Mouse (Mus musculus) forebrain, embryonic 12.5 days (tissue): ENCODE results near the gene Mroh2a. TPM values are rescaled to one million over a fixed set of nuclear protein-coding genes. Genes with fewer than 3 reads are reported as not detected.

Experiments
- ATAC-seq: fragments of 200-750 bp; cut with Nextera tagmentation; 2 replicates; pipeline ENCODE4 v1.8.0; 2017; ENCODE audit warnings: moderate TSS enrichment; ENCODE audit not compliant: low FRiP score
- H3K27ac ChIP-seq: fragments of 300-500 bp; sonication (generic); 2 replicates; pipeline ENCODE4 v1.5.1; 2016; ENCODE audit warnings: mild to moderate bottlenecking
- H3K27me3 ChIP-seq: fragments of 300-500 bp; sonication (generic); 2 replicates; pipeline ENCODE4 v1.6.1; 2016; ENCODE audit warnings: mild to moderate bottlenecking
- H3K36me3 ChIP-seq: fragments of 300-500 bp; sonication (generic); replicated peaks from 2 replicates; pipeline ENCODE4 v1.6.1; 2016; ENCODE audit warnings: mild to moderate bottlenecking
- H3K4me1 ChIP-seq: fragments of 300-500 bp; sonication (generic); 2 replicates; pipeline ENCODE4 v1.6.1; 2016
- H3K4me2 ChIP-seq: fragments of 300-500 bp; sonication (generic); 2 replicates; pipeline ENCODE4 v1.6.1; 2016; ENCODE audit warnings: mild to moderate bottlenecking, moderate library complexity
- H3K4me3 ChIP-seq: fragments of 300-500 bp; sonication (generic); replicated peaks from 2 replicates; pipeline ENCODE4 v1.5.1; 2016; ENCODE audit warnings: mild to moderate bottlenecking
- H3K9ac ChIP-seq: fragments of 300-500 bp; sonication (generic); 2 replicates; pipeline ENCODE4 v1.6.1; 2016; ENCODE audit warnings: mild to moderate bottlenecking
- H3K9me3 ChIP-seq: fragments of 300-500 bp; sonication (generic); 2 replicates; pipeline ENCODE4 v1.6.1; 2016
- WGBS: fragments of 180-500 bp; shearing (Covaris S2); methylation state at CpG from one replicate; pipeline ENCODE4 v1.1.7; 2016; 5-methylcytosine and 5-hydroxymethylcytosine counted together
- polyA plus RNA-seq: library from polyadenylated mRNA; unstranded; fragments of >200 nt; fragmentation: Nextera tagmentation; extraction: Ambion mirVana; gene quantifications from 2 replicates; pipeline ENCODE4 v1.2.1, GENCODE M21; 2016

Gene Mroh2a
- 1.4 and 1.7 TPM in 2 replicates for polyA plus RNA-seq

DNA sequence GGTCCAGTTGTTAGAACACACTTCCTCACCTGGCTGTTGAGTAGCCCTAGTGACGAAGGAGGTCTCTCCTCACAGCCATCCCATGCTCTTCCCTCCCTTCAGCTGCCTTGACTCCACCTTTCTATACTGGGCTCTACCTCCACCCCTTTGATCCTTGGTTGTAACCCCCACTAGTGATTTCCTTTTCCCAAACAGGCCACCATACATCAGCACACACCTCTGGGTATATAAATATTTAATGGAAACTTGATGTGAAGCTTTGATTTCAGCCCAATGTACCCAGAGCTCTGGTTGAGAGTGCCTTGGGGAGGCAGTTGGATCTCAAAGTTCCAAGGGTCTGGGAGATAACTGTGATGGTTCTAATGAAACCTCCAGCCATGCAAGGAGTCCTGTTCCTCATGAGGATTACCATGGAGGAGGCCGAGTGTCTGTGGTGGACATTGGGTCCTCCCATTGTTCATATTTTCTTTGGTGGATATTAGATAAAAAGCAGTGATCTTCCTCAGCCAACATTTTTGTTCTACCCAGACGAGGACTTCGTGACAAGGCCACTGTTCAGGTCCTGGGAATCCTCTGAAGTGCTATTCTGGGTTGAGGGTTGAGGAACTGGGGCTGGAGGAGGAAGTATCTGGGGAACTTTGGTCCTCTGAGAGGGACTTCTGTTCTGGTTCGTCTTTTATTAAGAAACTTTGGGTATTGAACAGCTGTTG, at the start of gene Mroh2a:
Mroh2a (plus strand) TSS at position 317 of the 710 bp plus-strand sequence.
- H3K9me3 ChIP-seq = peaks cover 70% of the 10 kb centered on the region
- no peak within 1 kb of the TSS for H3K4me2 ChIP-seq
- H3K9ac ChIP-seq = no peak within 1 kb of the TSS
- H3K4me3 ChIP-seq = no peak within 1 kb of the TSS
- no peaks in the 10 kb centered on the region for H3K4me1 ChIP-seq
- H3K36me3 ChIP-seq = no peaks in the 10 kb centered on the region
- no peaks in the 10 kb centered on the region for H3K27me3 ChIP-seq
- no peak within 1 kb of the TSS for H3K27ac ChIP-seq
- WGBS = 56% methylated on average over 5 of the region's 5 CpGs
- no peak for ATAC-seq

DNA sequence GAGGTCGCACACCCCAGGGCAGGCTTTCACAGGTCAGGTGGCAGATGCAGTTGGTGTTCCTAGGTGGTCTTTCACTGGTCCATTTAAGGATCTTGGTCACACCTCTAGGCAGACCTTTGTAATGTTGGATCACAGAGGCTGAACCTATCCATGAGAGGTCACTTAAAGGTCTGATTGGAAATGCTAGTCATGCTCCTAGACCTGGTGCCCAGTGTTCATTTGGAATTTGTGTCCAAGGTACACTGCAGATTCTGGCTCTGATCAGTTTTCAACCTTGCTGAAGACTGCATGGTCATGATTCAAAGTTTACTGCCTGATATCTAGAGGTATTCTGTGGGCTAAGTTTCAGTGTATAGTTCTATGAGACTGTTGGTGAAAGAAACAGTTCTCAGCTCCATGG, 47.1 kb upstream of the Mroh2a start:
- Histone ChIP-seq H3K9me3 (peaks cover 14% of the 10 kb centered on the region), H3K4me1 (no peaks in the 10 kb centered on the region), H3K27me3 (no peaks in the 10 kb centered on the region), H3K4me3 (no peak overlapping the region), H3K4me2 (no peak overlapping the region), H3K27ac (no peak overlapping the region), H3K9ac (no peak overlapping the region), H3K36me3 (no peaks in the 10 kb centered on the region)
- WGBS = 77% methylated on average over 1 of the region's 1 CpGs
- no peak for ATAC-seq

DNA sequence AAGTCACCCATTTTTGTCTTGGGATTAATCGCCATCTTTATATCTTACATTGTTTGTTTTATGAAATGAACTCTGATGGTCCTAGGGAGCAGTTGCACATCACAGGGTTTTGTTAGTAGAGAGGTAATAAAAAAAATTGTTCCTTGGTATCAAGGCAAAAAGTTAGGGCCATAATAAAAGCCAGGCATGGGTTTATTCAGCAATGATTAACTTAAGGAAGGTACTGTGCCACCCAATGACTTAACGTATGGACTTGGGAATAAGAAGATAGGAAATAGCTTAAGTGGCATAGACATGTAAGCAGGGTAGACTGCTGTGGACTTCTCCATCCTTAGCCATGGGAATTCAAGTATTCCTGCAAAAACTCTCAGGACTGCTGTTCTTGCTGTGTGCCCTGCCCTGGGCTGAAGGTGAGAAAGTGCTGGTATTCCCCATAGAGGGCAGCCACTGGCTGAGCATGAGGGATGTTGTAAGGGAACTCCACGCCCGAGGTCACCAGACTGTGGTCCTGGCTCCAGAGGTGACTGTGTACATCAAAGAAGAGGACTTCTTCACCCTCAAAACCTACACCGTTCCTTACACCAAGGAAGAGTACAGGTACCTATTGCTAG, 40.4 kb upstream of the Mroh2a start:
- H3K9ac ChIP-seq = no peak overlapping the region
- no peaks in the 10 kb centered on the region for H3K9me3 ChIP-seq
- 84% methylated on average over 5 of the region's 5 CpGs for WGBS
- H3K4me2 ChIP-seq = no peak overlapping the region
- no peak overlapping the region for H3K4me3 ChIP-seq
- ATAC-seq = no peak
- no peaks in the 10 kb centered on the region for H3K36me3 ChIP-seq
- no peak overlapping the region for H3K27ac ChIP-seq
- H3K27me3 ChIP-seq = no peaks in the 10 kb centered on the region
- no peaks in the 10 kb centered on the region for H3K4me1 ChIP-seq

DNA sequence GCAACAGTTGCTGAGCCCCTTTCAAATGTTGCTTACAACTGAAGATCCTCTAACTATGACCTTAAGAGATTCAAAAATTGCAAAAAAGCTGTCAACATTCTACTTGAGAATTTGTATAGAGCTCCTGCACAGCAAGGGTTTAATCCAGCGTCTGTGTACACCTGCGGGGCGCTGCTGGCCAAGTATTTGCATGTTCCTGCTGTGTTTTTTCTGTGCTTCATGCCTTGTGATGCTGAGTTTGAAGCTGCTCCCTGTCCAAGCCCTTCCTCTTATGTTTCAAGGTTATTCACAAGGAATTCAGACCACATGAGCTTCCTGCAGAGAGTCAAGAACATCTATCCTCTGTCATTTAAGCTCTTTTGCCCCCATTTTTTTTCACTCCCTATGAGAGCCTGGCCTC, 34.6 kb upstream of the Mroh2a start:
- Histone ChIP-seq H3K4me1 (no peaks in the 10 kb centered on the region), H3K9me3 (no peaks in the 10 kb centered on the region), H3K36me3 (no peaks in the 10 kb centered on the region), H3K27me3 (no peaks in the 10 kb centered on the region), H3K27ac (no peak overlapping the region), H3K9ac (no peak overlapping the region), H3K4me3 (no peak overlapping the region), H3K4me2 (no peak overlapping the region)
- WGBS = 70% methylated on average over 3 of the region's 3 CpGs
- ATAC-seq = no peak

DNA sequence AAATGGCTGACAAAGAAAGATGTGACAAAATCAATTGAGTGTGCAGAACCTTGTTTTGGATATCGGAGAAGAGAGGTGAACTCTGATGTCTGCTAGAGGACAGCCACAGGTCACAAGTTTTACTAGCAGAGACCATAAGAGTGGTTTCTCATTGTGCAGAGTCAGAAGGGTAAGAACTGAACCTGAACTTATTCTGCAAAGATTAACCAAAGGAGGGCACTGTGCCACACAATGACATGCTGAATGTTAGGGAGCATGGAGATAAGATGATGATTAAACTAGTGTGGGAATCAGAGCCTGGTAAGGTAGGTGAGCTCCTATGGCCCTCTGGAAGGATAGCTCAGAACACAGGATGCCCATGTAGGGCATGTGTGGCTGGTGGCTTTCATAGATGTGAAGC, 31.1 kb upstream of the Mroh2a start:
- no peak overlapping the region for H3K27ac ChIP-seq
- no peak overlapping the region for H3K9ac ChIP-seq
- no peak for ATAC-seq
- no peak overlapping the region for H3K4me2 ChIP-seq
- H3K4me3 ChIP-seq = no peak overlapping the region
- 94% methylated on average over 1 of the region's 1 CpGs for whole genome bisulfite sequencing
- no peaks in the 10 kb centered on the region for H3K36me3 ChIP-seq
- H3K4me1 ChIP-seq = no peaks in the 10 kb centered on the region
- no peaks in the 10 kb centered on the region for H3K9me3 ChIP-seq
- H3K27me3 ChIP-seq = no peaks in the 10 kb centered on the region

DNA sequence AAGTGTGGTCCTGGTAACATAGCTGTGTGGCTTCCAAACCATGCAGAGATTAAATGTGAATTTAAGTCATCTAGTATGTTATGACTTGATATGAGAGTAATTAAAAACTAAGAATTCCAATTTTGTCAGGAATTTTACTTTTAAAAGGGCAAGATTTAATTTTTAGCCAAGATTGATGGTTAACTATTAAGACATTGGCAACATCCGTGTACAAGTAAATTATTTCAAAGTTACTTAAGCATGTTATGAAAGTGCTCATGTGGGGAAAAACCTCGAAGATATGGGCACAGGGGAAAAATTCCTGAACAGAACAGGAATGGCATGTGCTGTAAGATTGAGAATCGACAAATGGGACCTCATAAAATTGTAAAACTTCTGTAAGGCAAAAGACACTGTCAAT, 29.3 kb upstream of the Mroh2a start:
- no peak overlapping the region for H3K27ac ChIP-seq
- H3K27me3 ChIP-seq = no peaks in the 10 kb centered on the region
- H3K4me2 ChIP-seq = no peak overlapping the region
- H3K4me3 ChIP-seq = no peak overlapping the region
- H3K36me3 ChIP-seq = no peaks in the 10 kb centered on the region
- WGBS = 83% methylated on average over 3 of the region's 3 CpGs
- no peak for ATAC-seq
- H3K9me3 ChIP-seq = no peaks in the 10 kb centered on the region
- no peaks in the 10 kb centered on the region for H3K4me1 ChIP-seq
- no peak overlapping the region for H3K9ac ChIP-seq

DNA sequence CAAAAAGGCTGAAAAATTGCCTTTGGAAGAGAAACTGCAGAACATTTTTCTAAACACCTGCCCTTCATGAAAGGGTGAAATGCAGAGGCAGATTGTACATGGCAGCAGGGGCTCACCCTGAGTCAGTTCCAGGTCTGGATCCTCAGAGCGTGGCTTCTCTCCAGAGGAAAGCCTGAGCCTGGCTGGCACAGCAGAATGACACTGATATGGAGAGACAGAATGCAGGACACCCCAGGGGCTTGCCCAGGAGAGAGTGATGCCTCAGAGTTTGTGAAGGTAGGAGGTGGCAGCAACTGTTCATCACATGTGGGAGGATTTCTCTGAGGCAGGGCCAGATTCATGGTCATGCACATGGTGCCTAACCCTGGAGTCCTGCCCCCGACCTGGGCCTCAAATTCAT, 26.8 kb upstream of the Mroh2a start:
- no peak for ATAC-seq
- Histone ChIP-seq H3K9me3 (no peaks in the 10 kb centered on the region), H3K36me3 (no peaks in the 10 kb centered on the region), H3K9ac (no peak overlapping the region), H3K27me3 (no peaks in the 10 kb centered on the region), H3K27ac (no peak overlapping the region), H3K4me1 (peaks cover 2% of the 10 kb centered on the region; the same call in 1 of the 2 replicates), H3K4me3 (no peak overlapping the region), H3K4me2 (no peak overlapping the region)
- WGBS = 78% methylated on average over 2 of the region's 2 CpGs

DNA sequence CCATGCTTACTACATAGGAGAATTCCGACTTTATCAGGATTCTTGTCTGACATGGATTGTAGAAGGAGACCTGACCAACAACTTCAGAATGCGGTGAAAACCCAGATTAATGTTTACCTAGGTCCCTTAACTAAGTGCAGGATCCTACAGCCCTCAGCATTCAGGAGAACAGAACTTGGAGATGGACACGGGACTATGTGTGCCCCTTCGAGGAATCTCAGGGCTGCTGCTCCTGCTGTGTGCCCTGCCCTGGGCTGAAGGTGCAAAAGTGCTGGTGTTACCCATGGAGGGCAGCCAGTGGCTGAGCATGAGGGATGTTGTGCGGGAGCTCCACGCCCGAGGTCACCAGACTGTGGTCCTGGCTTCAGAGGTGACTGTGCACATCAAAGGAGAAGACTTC, 26.3 kb upstream of the Mroh2a start, which contains the start of gene Ugt1a2:
Ugt1a2 (plus strand) TSS at position 146 of the 400 bp plus-strand sequence.
- Histone ChIP-seq H3K4me2 (no peak within 1 kb of the TSS), H3K4me3 (no peak within 1 kb of the TSS), H3K27me3 (no peaks in the 10 kb centered on the region), H3K27ac (no peak within 1 kb of the TSS), H3K9me3 (no peaks in the 10 kb centered on the region), H3K9ac (no peak within 1 kb of the TSS), H3K36me3 (no peaks in the 10 kb centered on the region), H3K4me1 (peaks cover 6% of the 10 kb centered on the region; the same call in 1 of the 2 replicates)
- 90% methylated on average over 7 of the region's 7 CpGs for WGBS
- no peak for ATAC-seq

DNA sequence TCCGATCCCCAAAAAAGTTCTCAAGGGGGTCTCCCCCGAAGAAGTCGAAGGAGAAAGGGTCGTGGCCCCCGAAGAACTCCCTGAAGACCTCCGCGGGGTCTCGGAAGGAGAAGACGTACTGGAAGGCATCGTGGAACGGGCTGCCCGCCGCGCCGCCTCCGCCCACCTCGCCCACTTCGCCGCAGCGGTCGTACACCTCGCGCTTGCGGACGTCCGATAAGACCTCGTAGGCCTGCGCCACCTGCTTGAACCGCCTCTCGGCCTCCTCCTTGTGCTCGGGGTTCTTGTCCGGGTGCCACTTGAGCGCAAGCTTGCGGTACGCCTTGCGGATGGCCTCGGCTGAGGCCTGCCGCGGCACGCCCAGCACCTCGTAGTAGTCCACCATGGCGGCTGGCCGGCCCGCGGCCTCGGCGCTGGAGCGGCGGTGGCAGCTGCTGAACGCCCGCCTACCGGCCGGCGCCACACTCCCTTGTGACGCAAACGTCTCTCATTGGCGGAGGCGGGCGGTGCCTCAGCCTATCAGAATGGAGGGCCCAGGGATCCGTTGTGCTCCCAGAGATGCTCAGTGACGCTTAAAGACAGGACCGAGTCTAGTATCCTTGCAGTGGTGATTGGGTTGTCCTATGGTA, 21.4 kb upstream of the Mroh2a start, which contains the start of gene Dnajb3:
Dnajb3 (minus strand) TSS at position 489 of the 629 bp plus-strand sequence.
- 5% methylated on average over 62 of the region's 62 CpGs for WGBS
- Histone ChIP-seq H3K4me2 (peak within 1 kb of the TSS; percentile 71), H3K27ac (no peak within 1 kb of the TSS), H3K9me3 (no peaks in the 10 kb centered on the region), H3K27me3 (no peaks in the 10 kb centered on the region), H3K36me3 (no peaks in the 10 kb centered on the region), H3K4me1 (peaks cover 6% of the 10 kb centered on the region; the same call in 1 of the 2 replicates), H3K4me3 (peak within 1 kb of the TSS; percentile 48), H3K9ac (peak within 1 kb of the TSS; percentile 61)
- peak; percentile 100 for ATAC-seq

DNA sequence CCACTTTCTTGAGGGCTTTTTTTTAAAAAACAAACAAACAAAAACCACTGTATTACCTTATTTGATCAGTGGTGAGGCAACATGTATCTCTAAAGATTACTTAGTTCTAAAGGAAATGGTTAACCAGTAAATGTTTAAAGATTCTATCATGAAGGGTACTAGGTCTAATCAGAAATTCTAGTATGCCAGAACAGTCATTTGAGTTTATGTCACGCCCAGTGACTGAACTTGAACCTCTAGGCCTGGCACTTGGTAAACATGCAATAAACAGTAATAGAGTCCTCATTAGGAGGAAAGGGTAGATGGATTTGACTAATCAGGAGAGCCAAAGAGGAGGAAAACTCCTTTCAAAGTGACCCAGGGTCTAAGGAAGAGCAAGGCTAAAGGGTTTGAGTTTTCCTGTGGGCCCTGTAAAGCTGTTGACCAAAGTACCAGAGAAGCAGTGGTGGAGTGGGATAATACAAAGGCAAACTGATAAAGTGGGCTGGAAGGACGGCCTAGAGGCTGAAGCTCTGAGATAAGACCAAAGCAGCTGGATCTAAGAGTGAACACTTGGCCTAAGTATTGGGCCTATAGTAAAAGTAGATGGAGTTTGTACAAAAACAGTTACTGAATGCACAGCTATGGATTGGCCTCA, 19.8 kb upstream of the Mroh2a start:
- no peak overlapping the region for H3K4me2 ChIP-seq
- no peak overlapping the region for H3K4me3 ChIP-seq
- H3K9me3 ChIP-seq = peaks cover 7% of the 10 kb centered on the region
- H3K36me3 ChIP-seq = no peaks in the 10 kb centered on the region
- no peaks in the 10 kb centered on the region for H3K27me3 ChIP-seq
- no peak overlapping the region for H3K27ac ChIP-seq
- no peak overlapping the region for H3K9ac ChIP-seq
- WGBS = 81% methylated on average over 2 of the region's 2 CpGs
- peaks cover 6% of the 10 kb centered on the region; the same call in 1 of the 2 replicates for H3K4me1 ChIP-seq
- ATAC-seq = no peak

DNA sequence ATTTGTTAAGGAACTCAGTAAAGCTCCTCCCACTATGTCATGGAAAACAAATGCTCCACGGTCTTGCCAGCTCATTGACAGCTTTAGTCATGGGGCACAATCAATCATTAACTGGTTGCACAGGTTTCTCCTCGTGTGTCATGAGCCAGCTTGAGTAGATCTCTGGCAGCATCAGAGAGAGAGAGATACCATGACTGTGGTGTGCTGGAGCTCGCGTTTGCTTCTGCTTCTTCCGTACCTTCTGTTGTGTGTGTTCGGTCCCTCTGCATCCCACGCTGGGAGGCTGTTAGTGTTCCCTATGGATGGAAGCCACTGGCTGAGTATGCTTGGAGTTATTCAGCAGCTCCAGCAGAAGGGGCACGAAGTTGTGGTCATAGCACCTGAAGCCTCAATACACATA, 15.0 kb upstream of the Mroh2a start, which contains the start of gene Ugt1a1:
Ugt1a1 (plus strand) TSS at position 148 of the 400 bp plus-strand sequence.
- H3K4me1 ChIP-seq = no peaks in the 10 kb centered on the region
- no peak within 1 kb of the TSS for H3K4me2 ChIP-seq
- H3K9ac ChIP-seq = no peak within 1 kb of the TSS
- H3K27ac ChIP-seq = no peak within 1 kb of the TSS
- no peak for ATAC-seq
- WGBS = 70% methylated on average over 8 of the region's 8 CpGs
- H3K27me3 ChIP-seq = no peaks in the 10 kb centered on the region
- peaks cover 52% of the 10 kb centered on the region for H3K9me3 ChIP-seq
- H3K36me3 ChIP-seq = no peaks in the 10 kb centered on the region
- H3K4me3 ChIP-seq = no peak within 1 kb of the TSS

DNA sequence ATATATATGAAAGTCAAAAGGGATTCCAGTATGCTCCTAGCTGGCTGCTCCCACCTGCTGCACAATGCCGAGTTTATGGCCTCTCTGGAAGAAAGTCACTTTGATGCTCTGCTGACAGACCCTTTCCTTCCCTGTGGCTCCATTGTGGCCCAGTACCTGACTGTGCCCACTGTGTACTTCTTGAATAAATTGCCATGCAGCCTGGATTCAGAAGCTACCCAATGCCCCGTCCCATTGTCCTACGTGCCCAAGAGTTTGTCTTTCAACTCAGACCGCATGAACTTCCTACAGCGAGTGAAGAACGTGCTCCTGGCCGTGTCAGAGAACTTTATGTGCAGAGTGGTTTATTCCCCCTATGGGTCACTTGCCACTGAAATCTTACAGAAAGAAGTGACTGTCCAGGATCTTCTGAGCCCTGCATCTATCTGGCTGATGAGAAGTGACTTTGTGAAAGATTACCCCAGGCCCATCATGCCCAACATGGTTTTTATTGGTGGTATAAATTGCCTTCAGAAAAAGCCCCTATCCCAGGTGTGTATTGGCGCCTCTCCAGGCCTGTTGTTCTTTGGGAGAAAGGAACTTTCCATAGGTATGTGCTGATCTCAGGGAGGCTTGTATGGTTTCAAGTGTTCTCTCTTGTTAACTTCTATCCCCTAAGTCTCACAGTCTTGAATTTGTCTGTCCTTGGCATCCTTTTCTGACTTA, 14.3 kb upstream of the Mroh2a start:
- Histone ChIP-seq H3K36me3 (no peaks in the 10 kb centered on the region), H3K9ac (no peak overlapping the region), H3K4me2 (no peak overlapping the region), H3K9me3 (peaks cover 59% of the 10 kb centered on the region), H3K4me3 (no peak overlapping the region), H3K4me1 (no peaks in the 10 kb centered on the region), H3K27ac (no peak overlapping the region), H3K27me3 (no peaks in the 10 kb centered on the region)
- 64% methylated on average over 8 of the region's 8 CpGs for WGBS
- peak; percentile 22 for ATAC-seq
